Mouse (Mus musculus): ENCODE measurements around the gene Znhit1. TPM values are rescaled to one million over a fixed set of nuclear protein-coding genes. Genes with fewer than 3 reads are reported as not detected.
A peak's percentile ranks its signal among the peaks of the same experiment; 100 is the strongest.
"Not testable (repeated sequence)": the region's sequence is repeated elsewhere in the genome, so short reads cannot be mapped to it uniquely, and the experiment has no call there.

Znhit1 gene
- polyA plus RNA-seq, 1 experiment from 2014 or later: 76.6 TPM

- ATAC-seq (ENCODE audit: low read depth) (no peak), DNase-seq (ENCODE audit: low spot score) (no peak)
- Histone ChIP-seq H3K4me1 (ENCODE audit: control insufficient read depth, insufficient read depth, low read length) (peaks cover 10% of the 10 kb centered on the region), H3K27me3 (replicated peaks; ENCODE audit: control insufficient read depth, insufficient read depth, low read length) (no peaks in the 10 kb centered on the region), H3K9ac (ENCODE audit: low read depth, low read length) (no peak overlapping the region), H3K4me3 (ENCODE audit: low read depth, low read length) (no peak overlapping the region), H3K36me3 (ENCODE audit: control insufficient read depth, insufficient read depth, low read length) (0 out of 2 replicates have a peak, but pooled peaks cover 3% of the 10 kb centered on the region), H3K4me2 (ENCODE audit: low read depth, low read length) (no peak overlapping the region), H3K27ac (replicated peaks; ENCODE audit: low read depth, low read length) (no peak overlapping the region), H3K9me3 (ENCODE audit: control insufficient read depth, low read length) (no peaks in the 10 kb centered on the region)
- 81% methylated on average over 4 of the region's 4 CpGs for WGBS
Observed at GRCm38 (mm10) chr5:136955622-136956021, 32.2 kb downstream of the Znhit1 start.

- DNase-seq (ENCODE audit: low spot score) (no peak), ATAC-seq (ENCODE audit: low read depth) (peak; percentile 10; the same call in 1 of the 2 replicates)
- H3K4me2 ChIP-seq (ENCODE audit: low read depth, low read length): peak overlapping the region; percentile 78
- H3K27me3 ChIP-seq (replicated peaks; ENCODE audit: control insufficient read depth, insufficient read depth, low read length): no peaks in the 10 kb centered on the region
- H3K4me1 ChIP-seq (ENCODE audit: control insufficient read depth, insufficient read depth, low read length): peaks cover 10% of the 10 kb centered on the region
- 3% methylated on average over 12 of the region's 12 CpGs for WGBS
- H3K9me3 ChIP-seq (ENCODE audit: control insufficient read depth, low read length): no peaks in the 10 kb centered on the region
- H3K4me3 ChIP-seq (ENCODE audit: low read depth, low read length): peak overlapping the region; percentile 74
- 0 out of 2 replicates have a peak, but pooled peaks cover 3% of the 10 kb centered on the region for H3K36me3 ChIP-seq (ENCODE audit: control insufficient read depth, insufficient read depth, low read length)
- H3K9ac ChIP-seq (ENCODE audit: low read depth, low read length): peak overlapping the region; percentile 76
- peak overlapping the region; percentile 75 for H3K27ac ChIP-seq (replicated peaks; ENCODE audit: low read depth, low read length)
Observed at GRCm38 (mm10) chr5:136953440-136953951, 34.3 kb downstream of the Znhit1 start.

DNA sequence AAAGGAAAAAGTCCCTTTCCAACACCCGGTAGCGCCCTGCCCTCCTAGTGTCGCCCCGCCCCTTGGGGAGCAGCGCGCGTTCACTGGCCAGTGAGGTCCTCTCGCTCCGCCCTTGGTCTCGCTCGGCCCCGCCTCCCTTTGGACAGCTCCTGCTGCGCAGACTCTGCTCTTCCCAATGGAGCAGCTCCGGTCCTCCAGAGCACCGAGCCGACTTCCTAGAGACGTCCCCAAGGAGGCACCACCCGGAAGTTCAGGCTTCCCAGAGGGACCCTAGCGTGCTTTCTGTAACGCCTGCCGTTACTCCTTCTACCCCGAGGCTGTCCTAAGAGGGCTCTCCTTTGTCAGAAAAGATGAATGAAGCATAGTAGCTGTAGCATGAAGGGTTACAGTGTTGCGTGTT is 34.8 kb downstream of the Znhit1 start, which contains the start of gene Fis1:
Gene Fis1, plus strand, starts transcription at position 261 of the 400 bp plus-strand sequence.
- H3K4me1 ChIP-seq (ENCODE audit: control insufficient read depth, insufficient read depth, low read length): peaks cover 10% of the 10 kb centered on the region
- WGBS: under 1% methylated on average over 23 of the region's 23 CpGs
- H3K27ac ChIP-seq (replicated peaks; ENCODE audit: low read depth, low read length): peak within 1 kb of the TSS; percentile 75
- peak; percentile 99 for DNase-seq (ENCODE audit: low spot score)
- peak; percentile 99 for ATAC-seq (ENCODE audit: low read depth)
- H3K27me3 ChIP-seq (replicated peaks; ENCODE audit: control insufficient read depth, insufficient read depth, low read length): no peaks in the 10 kb centered on the region
- peak within 1 kb of the TSS; percentile 78 for H3K4me2 ChIP-seq (ENCODE audit: low read depth, low read length)
- peak within 1 kb of the TSS; percentile 76 for H3K9ac ChIP-seq (ENCODE audit: low read depth, low read length)
- H3K9me3 ChIP-seq (ENCODE audit: control insufficient read depth, low read length): no peaks in the 10 kb centered on the region
- 0 out of 2 replicates have a peak, but pooled peaks cover 3% of the 10 kb centered on the region for H3K36me3 ChIP-seq (ENCODE audit: control insufficient read depth, insufficient read depth, low read length)
- peak within 1 kb of the TSS; percentile 74 for H3K4me3 ChIP-seq (ENCODE audit: low read depth, low read length)

DNA sequence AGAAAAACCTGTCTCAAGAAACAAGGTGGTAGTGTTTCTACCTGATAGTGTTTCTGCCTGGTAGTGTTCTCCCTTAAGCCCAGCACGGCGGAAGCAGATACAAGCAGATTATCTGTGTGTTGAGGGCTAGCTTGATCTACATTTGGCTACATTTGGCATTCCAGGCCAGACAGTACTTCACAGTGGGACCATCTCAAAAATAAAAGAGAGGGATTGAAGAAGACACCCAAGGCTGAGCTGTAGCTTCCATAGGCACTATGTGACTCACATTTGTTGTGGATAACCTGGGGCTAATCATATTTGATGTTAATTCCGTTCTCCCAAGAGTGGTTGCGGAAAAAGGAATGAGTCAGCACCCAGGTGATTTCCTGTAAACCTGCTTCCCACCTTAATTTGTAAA is 35.7 kb downstream of the Znhit1 start:
- no peak overlapping the region for H3K27ac ChIP-seq (replicated peaks; ENCODE audit: low read depth, low read length)
- no peak overlapping the region for H3K9ac ChIP-seq (ENCODE audit: low read depth, low read length)
- 68% methylated on average over 4 of the region's 4 CpGs for WGBS
- no peak overlapping the region; the same call in 1 of the 2 replicates for H3K4me3 ChIP-seq (ENCODE audit: low read depth, low read length)
- H3K4me2 ChIP-seq (ENCODE audit: low read depth, low read length): peak overlapping the region; percentile 78; the same call in 1 of the 2 replicates
- peaks cover 10% of the 10 kb centered on the region for H3K4me1 ChIP-seq (ENCODE audit: control insufficient read depth, insufficient read depth, low read length)
- DNase-seq (ENCODE audit: low spot score) (no peak), ATAC-seq (ENCODE audit: low read depth) (no peak)
- no peaks in the 10 kb centered on the region for H3K27me3 ChIP-seq (replicated peaks; ENCODE audit: control insufficient read depth, insufficient read depth, low read length)
- no peaks in the 10 kb centered on the region for H3K9me3 ChIP-seq (ENCODE audit: control insufficient read depth, low read length)
- 0 out of 2 replicates have a peak, but pooled peaks cover 3% of the 10 kb centered on the region for H3K36me3 ChIP-seq (ENCODE audit: control insufficient read depth, insufficient read depth, low read length)

GRCm38 (mm10) chr5:136950521-136950920 is 37.3 kb downstream of the Znhit1 start:
- no peaks in the 10 kb centered on the region for H3K36me3 ChIP-seq (ENCODE audit: control insufficient read depth, insufficient read depth, low read length)
- ATAC-seq (ENCODE audit: low read depth): no peak
- H3K27ac ChIP-seq (replicated peaks; ENCODE audit: low read depth, low read length): no peak overlapping the region
- H3K4me1 ChIP-seq (ENCODE audit: control insufficient read depth, insufficient read depth, low read length): peaks cover 10% of the 10 kb centered on the region
- DNase-seq (ENCODE audit: low spot score): no peak
- no peak overlapping the region for H3K9ac ChIP-seq (ENCODE audit: low read depth, low read length)
- 89% methylated on average over 6 of the region's 6 CpGs for WGBS
- H3K9me3 ChIP-seq (ENCODE audit: control insufficient read depth, low read length): no peaks in the 10 kb centered on the region
- no peak overlapping the region for H3K4me3 ChIP-seq (ENCODE audit: low read depth, low read length)
- H3K4me2 ChIP-seq (ENCODE audit: low read depth, low read length): no peak overlapping the region
- H3K27me3 ChIP-seq (replicated peaks; ENCODE audit: control insufficient read depth, insufficient read depth, low read length): no peaks in the 10 kb centered on the region

DNA sequence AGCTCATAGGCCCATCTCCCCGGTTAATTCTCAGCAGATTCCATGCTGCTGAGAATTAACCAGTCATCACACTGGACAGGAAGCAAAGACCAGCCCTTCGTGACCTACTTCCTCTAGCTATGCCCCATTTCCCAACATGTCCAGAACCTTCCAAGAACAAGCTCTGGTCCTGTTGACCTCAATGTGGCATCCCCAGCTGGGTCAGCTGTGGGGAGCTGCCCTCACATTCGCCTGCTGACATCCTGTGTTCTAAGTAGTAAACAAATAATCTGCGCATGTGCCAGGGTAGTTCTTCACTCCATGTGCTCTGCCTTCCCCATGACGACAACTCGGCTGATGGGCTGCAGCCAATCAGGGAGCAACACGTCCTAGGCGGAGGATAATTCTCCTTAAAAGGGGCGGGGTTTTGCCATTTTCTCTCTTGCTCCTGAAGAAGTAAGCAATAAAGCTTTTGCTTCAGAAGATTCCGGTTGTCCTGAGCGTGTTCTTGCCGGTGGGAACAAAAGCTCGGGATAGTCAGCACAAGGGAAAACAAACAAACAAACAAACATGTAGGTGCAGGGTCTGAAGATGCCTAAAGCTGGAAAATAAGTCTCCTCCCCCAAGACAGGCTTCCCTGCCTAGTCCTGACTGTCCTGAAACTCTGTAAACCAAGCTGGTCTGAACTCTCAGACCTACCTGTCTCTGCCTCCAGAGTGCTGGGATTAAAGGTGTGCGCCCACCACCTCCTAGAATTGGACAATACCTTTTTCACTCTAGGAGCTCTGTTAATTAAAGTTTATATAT is 38.1 kb downstream of the Znhit1 start:
- 87% methylated on average over 14 of the region's 14 CpGs for WGBS
- not testable (repeated sequence) for H3K36me3 ChIP-seq (ENCODE audit: control insufficient read depth, insufficient read depth, low read length); ATAC-seq (ENCODE audit: low read depth); DNase-seq (ENCODE audit: low spot score); H3K9me3 ChIP-seq (ENCODE audit: control insufficient read depth, low read length); H3K4me2 ChIP-seq (ENCODE audit: low read depth, low read length); H3K4me3 ChIP-seq (ENCODE audit: low read depth, low read length); H3K9ac ChIP-seq (ENCODE audit: low read depth, low read length); H3K27ac ChIP-seq (replicated peaks; ENCODE audit: low read depth, low read length); H3K4me1 ChIP-seq (ENCODE audit: control insufficient read depth, insufficient read depth, low read length); H3K27me3 ChIP-seq (replicated peaks; ENCODE audit: control insufficient read depth, insufficient read depth, low read length)

DNA sequence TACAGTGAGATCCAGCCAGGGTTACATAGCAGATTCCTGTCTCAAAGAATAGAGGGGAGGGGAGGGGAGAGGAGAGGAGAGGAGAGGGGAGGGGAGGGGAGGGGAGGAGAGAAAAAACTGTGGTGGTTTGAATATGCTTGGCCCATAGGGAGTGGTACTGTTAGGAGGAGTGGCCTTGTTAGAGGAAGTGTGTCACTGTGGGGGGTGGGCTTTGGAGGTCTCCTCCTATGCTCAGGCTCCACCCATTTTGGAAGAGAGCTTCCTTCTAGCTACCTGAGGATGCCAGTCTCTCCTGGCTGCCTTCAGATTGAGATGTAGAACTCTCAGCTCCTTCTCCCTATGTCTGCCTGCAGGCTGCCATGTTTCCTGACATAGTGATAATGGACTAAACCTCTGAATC is 39.9 kb downstream of the Znhit1 start:
- ATAC-seq (ENCODE audit: low read depth): no peak

GRCm38 (mm10) chr5:136945084-136945483 is 42.7 kb downstream of the Znhit1 start:
- H3K9ac ChIP-seq (ENCODE audit: low read depth, low read length): no peak overlapping the region
- no peaks in the 10 kb centered on the region for H3K9me3 ChIP-seq (ENCODE audit: control insufficient read depth, low read length)
- no peaks in the 10 kb centered on the region for H3K27me3 ChIP-seq (replicated peaks; ENCODE audit: control insufficient read depth, insufficient read depth, low read length)
- WGBS: 75% methylated on average over 12 of the region's 12 CpGs
- no peak overlapping the region for H3K4me2 ChIP-seq (ENCODE audit: low read depth, low read length)
- ATAC-seq (ENCODE audit: low read depth): no peak
- no peak for DNase-seq (ENCODE audit: low spot score)
- no peaks in the 10 kb centered on the region for H3K4me1 ChIP-seq (ENCODE audit: control insufficient read depth, insufficient read depth, low read length)
- H3K36me3 ChIP-seq (ENCODE audit: control insufficient read depth, insufficient read depth, low read length): no peaks in the 10 kb centered on the region
- no peak overlapping the region for H3K27ac ChIP-seq (replicated peaks; ENCODE audit: low read depth, low read length)
- no peak overlapping the region for H3K4me3 ChIP-seq (ENCODE audit: low read depth, low read length)

More for the DNA sequence above, 39.9 kb downstream of the Znhit1 start:
- Histone ChIP-seq H3K9ac (ENCODE audit: low read depth, low read length) (no peak overlapping the region), H3K4me3 (ENCODE audit: low read depth, low read length) (no peak overlapping the region), H3K27me3 (replicated peaks; ENCODE audit: control insufficient read depth, insufficient read depth, low read length) (no peaks in the 10 kb centered on the region), H3K9me3 (ENCODE audit: control insufficient read depth, low read length) (no peaks in the 10 kb centered on the region), H3K36me3 (ENCODE audit: control insufficient read depth, insufficient read depth, low read length) (no peaks in the 10 kb centered on the region), H3K4me2 (ENCODE audit: low read depth, low read length) (no peak overlapping the region), H3K27ac (replicated peaks; ENCODE audit: low read depth, low read length) (no peak overlapping the region), H3K4me1 (ENCODE audit: control insufficient read depth, insufficient read depth, low read length) (no peaks in the 10 kb centered on the region)
- no peak for DNase-seq (ENCODE audit: low spot score)
